Mouse (Mus musculus) forebrain, embryonic 10.5 days (tissue): ENCODE results near the gene Bcl7c. TPM values are rescaled to one million over a fixed set of nuclear protein-coding genes. Genes with fewer than 3 reads are reported as not detected.

Source experiments
- DNase-seq: peaks from one replicate; pipeline ENCODE4 v3.0.0-alpha.2; 2017; ENCODE audit warnings: low spot score; ENCODE audit errors: extremely low spot score
- H3K27ac ChIP-seq: fragments of 300-500 bp; sonication (generic); 2 replicates; pipeline ENCODE4 v1.5.1; 2016; ENCODE audit warnings: mild to moderate bottlenecking
- H3K27me3 ChIP-seq: fragments of 300-500 bp; sonication (generic); 2 replicates; pipeline ENCODE4 v1.6.1; 2016; ENCODE audit warnings: mild to moderate bottlenecking; ENCODE audit not compliant: poor library complexity, severe bottlenecking
- H3K36me3 ChIP-seq: fragments of 300-500 bp; sonication (generic); replicated peaks from 2 replicates; pipeline ENCODE4 v1.6.1; 2016; ENCODE audit warnings: mild to moderate bottlenecking, moderate library complexity
- H3K4me1 ChIP-seq: fragments of 300-500 bp; sonication (generic); 2 replicates; pipeline ENCODE4 v1.6.1; 2016
- H3K4me3 ChIP-seq: fragments of 300-500 bp; sonication (generic); 2 replicates; pipeline ENCODE4 v1.5.1; 2016; ENCODE audit warnings: mild to moderate bottlenecking, moderate library complexity
- H3K9me3 ChIP-seq: fragments of 300-500 bp; sonication (generic); 2 replicates; pipeline ENCODE4 v1.6.1; 2016; ENCODE audit warnings: mild to moderate bottlenecking, moderate library complexity
- WGBS: fragments of 180-500 bp; shearing (Covaris S2); methylation state at CpG from one replicate; pipeline ENCODE4 v1.1.7; 2016; 5-methylcytosine and 5-hydroxymethylcytosine counted together
- microRNA counts: library from miRNA; unstranded; fragments of <30 nt; microRNA quantifications from one replicate; lab custom pipeline; 2017
- microRNA-seq: library from miRNA; unstranded; fragments of <30 nt; microRNA quantifications from one replicate; pipeline ENCODE4, GENCODE M21; 2017
- polyA plus RNA-seq: library from polyadenylated mRNA; unstranded; fragments of >200 nt; fragmentation: Nextera tagmentation; extraction: Ambion mirVana; gene quantifications from 2 replicates; pipeline ENCODE4 v1.2.1, GENCODE M21; 2016

Gene Bcl7c
- polyA plus RNA-seq, 1 experiment from 2014 or later: 50.4 TPM

- Histone ChIP-seq H3K27ac (no peak overlapping the region), H3K9me3 (peaks cover 1% of the 10 kb centered on the region; the same call in 1 of the 2 replicates), H3K27me3 (no peaks in the 10 kb centered on the region), H3K36me3 (peaks cover 16% of the 10 kb centered on the region), H3K4me3 (0 out of 2 replicates have a peak overlapping the region, but pooled peaks have one; percentile 14), H3K4me1 (peaks cover 39% of the 10 kb centered on the region)
- no peak for DNase-seq
- WGBS: 90% methylated on average over 1 of the region's 1 CpGs
These were observed 91.9 kb downstream of the Bcl7c start for GRCm38 (mm10) chr7:127616881-127617280.

GRCm38 (mm10) chr7:127616336-127616735 lies 92.4 kb downstream of the Bcl7c start:
- H3K4me1 ChIP-seq: peaks cover 39% of the 10 kb centered on the region
- peaks cover 21% of the 10 kb centered on the region for H3K36me3 ChIP-seq
- WGBS: 87% methylated on average over 1 of the region's 1 CpGs
- H3K27me3 ChIP-seq: no peaks in the 10 kb centered on the region
- H3K9me3 ChIP-seq: peaks cover 7% of the 10 kb centered on the region; the same call in 1 of the 2 replicates
- no peak overlapping the region for H3K27ac ChIP-seq
- no peak for DNase-seq
- peak overlapping the region; percentile 14 for H3K4me3 ChIP-seq

GRCm38 (mm10) chr7:127614891-127615843 lies 93.6 kb downstream of the Bcl7c start, which contains the start of gene Zfp629:
Zfp629 (minus strand) TSS chr7:127615797.
- peak; percentile 90 for DNase-seq
- Histone ChIP-seq H3K4me3 (peak within 1 kb of the TSS; percentile 100), H3K9me3 (peaks cover 13% of the 10 kb centered on the region; the same call in 1 of the 2 replicates), H3K27ac (peak within 1 kb of the TSS; percentile 98), H3K36me3 (peaks cover 33% of the 10 kb centered on the region), H3K4me1 (peaks cover 39% of the 10 kb centered on the region), H3K27me3 (no peaks in the 10 kb centered on the region)
- under 1% methylated on average over 50 of the region's 50 CpGs for WGBS

- Histone ChIP-seq H3K27me3 (no peaks in the 10 kb centered on the region), H3K36me3 (peaks cover 39% of the 10 kb centered on the region), H3K27ac (peak overlapping the region; percentile 98), H3K4me1 (peaks cover 39% of the 10 kb centered on the region), H3K4me3 (peak overlapping the region; percentile 100), H3K9me3 (peaks cover 13% of the 10 kb centered on the region; the same call in 1 of the 2 replicates)
- DNase-seq: peak; percentile 47
- under 1% methylated on average over 43 of the region's 44 CpGs for WGBS
These were observed 94.2 kb downstream of the Bcl7c start for GRCm38 (mm10) chr7:127614511-127614890.

- Histone ChIP-seq H3K27ac (peak overlapping the region; percentile 98), H3K4me1 (peaks cover 39% of the 10 kb centered on the region), H3K27me3 (no peaks in the 10 kb centered on the region), H3K9me3 (peaks cover 13% of the 10 kb centered on the region; the same call in 1 of the 2 replicates), H3K4me3 (peak overlapping the region; percentile 100), H3K36me3 (peaks cover 44% of the 10 kb centered on the region)
- WGBS: 25% methylated on average over 8 of the region's 8 CpGs
- DNase-seq: no peak
These were observed 94.6 kb downstream of the Bcl7c start for GRCm38 (mm10) chr7:127614091-127614490.

GRCm38 (mm10) chr7:127613501-127613900 lies 95.2 kb downstream of the Bcl7c start:
- H3K27ac ChIP-seq: peak overlapping the region; percentile 98; the same call in 1 of the 2 replicates
- 91% methylated on average over 8 of the region's 8 CpGs for WGBS
- no peaks in the 10 kb centered on the region for H3K27me3 ChIP-seq
- peaks cover 39% of the 10 kb centered on the region for H3K4me1 ChIP-seq
- peaks cover 13% of the 10 kb centered on the region; the same call in 1 of the 2 replicates for H3K9me3 ChIP-seq
- H3K36me3 ChIP-seq: peaks cover 49% of the 10 kb centered on the region
- peak overlapping the region; percentile 100 for H3K4me3 ChIP-seq
- DNase-seq: no peak

- WGBS: 97% methylated on average over 26 of the region's 26 CpGs
These were observed 97.2 kb downstream of the Bcl7c start for GRCm38 (mm10) chr7:127611561-127611960.

More at GRCm38 (mm10) chr7:127611561-127611960, 97.2 kb downstream of the Bcl7c start:
- no peak overlapping the region for H3K4me3 ChIP-seq
- DNase-seq: no peak
- H3K27me3 ChIP-seq: no peaks in the 10 kb centered on the region
- peaks cover 27% of the 10 kb centered on the region for H3K4me1 ChIP-seq
- no peak overlapping the region for H3K27ac ChIP-seq
- peaks cover 13% of the 10 kb centered on the region; the same call in 1 of the 2 replicates for H3K9me3 ChIP-seq
- peaks cover 69% of the 10 kb centered on the region for H3K36me3 ChIP-seq

MicroRNA genes within 50 kb of the gene (microRNA counts, 519-probe panel; counts per million panel counts)
- 1,651 counts per million, percentile 67 among the panel's probes with 10 or more counts for microRNA mmu-miR-762 (lab: Ali Mortazavi, UCI)

Small RNA genes lying within 50 kb of the gene (microRNA-seq; reads per million reads assigned to microRNA genes)
- gene Mir762: not detected

Other genes starting within 250 kb of the Bcl7c start
- 47.3 and 50.9 TPM in 2 replicates for gene Prr14, start 249.3 kb downstream of the Bcl7c start, polyA plus RNA-seq
- gene Fbrs, start 229.7 kb downstream of the Bcl7c start, polyA plus RNA-seq: 7.3 and 7.7 TPM in 2 replicates
- gene Srcap, start 196.9 kb downstream of the Bcl7c start, polyA plus RNA-seq: 52.8 and 63.6 TPM in 2 replicates
- 15.9 and 18.4 TPM in 2 replicates for gene Gm42715, start 189.3 kb downstream of the Bcl7c start, polyA plus RNA-seq
- gene Tmem265, start 147.5 kb downstream of the Bcl7c start, polyA plus RNA-seq: 6.2 TPM in 2 replicates
- 42.4 and 45.0 TPM in 2 replicates for gene Phkg2, start 135.6 kb downstream of the Bcl7c start, polyA plus RNA-seq
- 12.2 and 12.8 TPM in 2 replicates for gene Ccdc189, start 120.3 kb downstream of the Bcl7c start, polyA plus RNA-seq
- 60.5 and 62.8 TPM in 2 replicates for gene Rnf40, start 120.2 kb downstream of the Bcl7c start, polyA plus RNA-seq
- gene Zfp629, start 93.1 kb downstream of the Bcl7c start, polyA plus RNA-seq: 30.6 and 33.0 TPM in 2 replicates
- gene Ctf1, start 3.8 kb upstream of the Bcl7c start, polyA plus RNA-seq: 5.9 and 6.0 TPM in 2 replicates
- 0.33 and 0.39 TPM in 2 replicates for gene Ctf2, start 23.2 kb upstream of the Bcl7c start, polyA plus RNA-seq
- 7.6 and 8.2 TPM in 2 replicates for gene Fbxl19, start 35.6 kb upstream of the Bcl7c start, polyA plus RNA-seq
- 8.4 and 9.8 TPM in 2 replicates for gene Orai3, start 60.9 kb upstream of the Bcl7c start, polyA plus RNA-seq
- 16.0 and 17.1 TPM in 2 replicates for gene Setd1a, start 67.7 kb upstream of the Bcl7c start, polyA plus RNA-seq
- not detected in 2 replicates for gene Gm49388, start 76.7 kb upstream of the Bcl7c start, polyA plus RNA-seq
- 5.4 and 5.8 TPM in 2 replicates for gene Hsd3b7, start 91.7 kb upstream of the Bcl7c start, polyA plus RNA-seq
- gene Stx4a, start 115.4 kb upstream of the Bcl7c start, polyA plus RNA-seq: 23.7 and 24.6 TPM in 2 replicates
- 5.5 and 6.1 TPM in 2 replicates for gene Stx1b, start 115.6 kb upstream of the Bcl7c start, polyA plus RNA-seq
- gene Zfp646, start 167.3 kb upstream of the Bcl7c start, polyA plus RNA-seq: 18.6 and 19.5 TPM in 2 replicates
- 39.9 and 41.8 TPM in 2 replicates for gene Zfp668, start 167.9 kb upstream of the Bcl7c start, polyA plus RNA-seq
- gene Prss53, start 182.0 kb upstream of the Bcl7c start, polyA plus RNA-seq: 0.32 and 0.49 TPM in 2 replicates
- gene Gm21974, start 186.5 kb upstream of the Bcl7c start, polyA plus RNA-seq: not detected in 2 replicates
- 32.2 and 41.4 TPM in 2 replicates for gene Vkorc1, start 186.7 kb upstream of the Bcl7c start, polyA plus RNA-seq
- gene Bckdk, start 195.1 kb upstream of the Bcl7c start, polyA plus RNA-seq: 130 and 140 TPM in 2 replicates
- 47.4 and 49.0 TPM in 2 replicates for gene Kat8, start 203.6 kb upstream of the Bcl7c start, polyA plus RNA-seq
- gene Prss8, start 221.2 kb upstream of the Bcl7c start, polyA plus RNA-seq: 5.0 and 5.9 TPM in 2 replicates
- 11.5 and 12.5 TPM in 2 replicates for gene Prss36, start 237.8 kb upstream of the Bcl7c start, polyA plus RNA-seq